Mouse (Mus musculus) liver, postnatal 0 days (tissue): ENCODE data around the gene 4430402I18Rik. TPM values are rescaled to one million over a fixed set of nuclear protein-coding genes. Genes with fewer than 3 reads are reported as not detected.

ENCODE experiments used
- ATAC-seq: fragments of 200-750 bp; cut with Nextera tagmentation; 2 replicates; pipeline ENCODE4 v1.8.0; 2017; ENCODE audit warnings: mild to moderate bottlenecking, moderate library complexity
- DNase-seq: peaks from one replicate; pipeline ENCODE4 v3.0.0-alpha.2; 2016
- H3K27ac ChIP-seq: fragments of 300-500 bp; sonication (generic); 2 replicates; pipeline ENCODE4 v1.5.1; 2014; ENCODE audit warnings: antibody characterized with exemption, moderate library complexity, mild to moderate bottlenecking, low read depth
- H3K27me3 ChIP-seq: fragments of 300-500 bp; sonication (generic); 2 replicates; pipeline ENCODE4 v1.6.1; 2014; ENCODE audit warnings: low read length, control low read depth, mixed read lengths; ENCODE audit not compliant: insufficient read depth
- H3K36me3 ChIP-seq: fragments of 300-500 bp; sonication (generic); replicated peaks from 2 replicates; pipeline ENCODE4 v1.6.1; 2014; ENCODE audit warnings: mild to moderate bottlenecking, control low read depth, low read length, moderate library complexity, mixed read lengths; ENCODE audit not compliant: insufficient read depth
- H3K4me1 ChIP-seq: fragments of 300-500 bp; sonication (generic); 2 replicates; pipeline ENCODE4 v1.6.1; 2014; ENCODE audit warnings: antibody characterized with exemption, mild to moderate bottlenecking, control low read depth; ENCODE audit not compliant: insufficient read depth
- H3K4me2 ChIP-seq: fragments of 300-500 bp; sonication (generic); 2 replicates; pipeline ENCODE4 v1.6.1; 2014; ENCODE audit warnings: low read depth, mild to moderate bottlenecking, low read length, moderate library complexity, mixed read lengths
- H3K4me3 ChIP-seq: fragments of 300-500 bp; sonication (generic); 2 replicates; pipeline ENCODE4 v1.5.1; 2014; ENCODE audit warnings: low read depth, low read length
- H3K9ac ChIP-seq: fragments of 300-500 bp; sonication (generic); replicated peaks from 2 replicates; pipeline ENCODE4 v1.6.1; 2014; ENCODE audit warnings: mild to moderate bottlenecking, moderate library complexity
- H3K9me3 ChIP-seq: fragments of 300-500 bp; sonication (generic); 2 replicates; pipeline ENCODE4 v1.6.1; 2016; ENCODE audit warnings: mild to moderate bottlenecking, control low read depth, low read length, mixed read lengths
- CTCF ChIP-seq: sonication (generic); IDR thresholded peaks from 2 replicates; pipeline ENCODE4 v1.5.1; 2016; ENCODE audit warnings: antibody characterized with exemption, low read depth
- EP300 ChIP-seq: IDR thresholded peaks from 2 replicates; pipeline ENCODE4 v1.6.1; 2016; ENCODE audit warnings: antibody characterized with exemption, low read depth, mild to moderate bottlenecking
- WGBS: fragments of 180-500 bp; shearing (Covaris S2); extraction: QIAGEN DNeasy Blood & Tissue Kit; methylation state at CpG from one replicate; pipeline ENCODE4 v1.1.7; 2014; ENCODE audit not compliant: insufficient replicate concordance; 5-methylcytosine and 5-hydroxymethylcytosine counted together
- polyA plus RNA-seq: library from polyadenylated mRNA; unstranded; fragments of >200 nt; fragmentation: Nextera tagmentation; extraction: Ambion mirVana; gene quantifications from 2 replicates; pipeline ENCODE4 v1.2.1, GENCODE M21; 2015

4430402I18Rik gene
- polyA plus RNA-seq, 1 experiment from 2014 or later = 8.1 TPM

GRCm38 (mm10) chr19:28970251-28970650, 2.7 kb upstream of the 4430402I18Rik start:
- H3K9me3 ChIP-seq = no peaks in the 10 kb centered on the region
- no peak for ATAC-seq

GRCm38 (mm10) chr19:28969231-28969630, 1.6 kb upstream of the 4430402I18Rik start:
- TF ChIP-seq CTCF (no peak), EP300 (no peak)
- Histone ChIP-seq H3K4me2 (no peak overlapping the region), H3K27ac (no peak overlapping the region), H3K4me1 (peaks cover 16% of the 10 kb centered on the region), H3K9me3 (no peaks in the 10 kb centered on the region), H3K27me3 (no peaks in the 10 kb centered on the region), H3K36me3 (no peaks in the 10 kb centered on the region), H3K9ac (no peak overlapping the region), H3K4me3 (no peak overlapping the region)
- WGBS = 75% methylated on average over 5 of the region's 5 CpGs
- DNase-seq (no peak), ATAC-seq (no peak)

More at GRCm38 (mm10) chr19:28970251-28970650, 2.7 kb upstream of the 4430402I18Rik start:
- Histone ChIP-seq H3K27ac (no peak overlapping the region), H3K4me1 (peaks cover 12% of the 10 kb centered on the region), H3K4me3 (no peak overlapping the region), H3K4me2 (no peak overlapping the region), H3K9ac (no peak overlapping the region), H3K36me3 (no peaks in the 10 kb centered on the region), H3K27me3 (peaks cover 7% of the 10 kb centered on the region; the same call in 1 of the 2 replicates)
- 52% methylated on average over 11 of the region's 11 CpGs for WGBS
- no peak for DNase-seq
- TF ChIP-seq CTCF (no peak), EP300 (no peak)

- Histone ChIP-seq H3K9me3 (no peaks in the 10 kb centered on the region), H3K9ac (no peak overlapping the region), H3K4me2 (no peak overlapping the region), H3K36me3 (no peaks in the 10 kb centered on the region), H3K4me3 (no peak overlapping the region), H3K27ac (no peak overlapping the region), H3K27me3 (no peaks in the 10 kb centered on the region), H3K4me1 (peaks cover 17% of the 10 kb centered on the region)
- ATAC-seq (no peak), DNase-seq (no peak)
- WGBS = 50% methylated on average over 4 of the region's 4 CpGs
- TF ChIP-seq CTCF (no peak), EP300 (no peak)
These were observed 578 bp upstream of the 4430402I18Rik start for GRCm38 (mm10) chr19:28968178-28968577.

- WGBS = 7% methylated on average over 16 of the region's 16 CpGs
- ATAC-seq (0 out of 2 replicates have a peak, but pooled peaks have one; percentile 3), DNase-seq (no peak)
- Histone ChIP-seq H3K27me3 (no peaks in the 10 kb centered on the region), H3K36me3 (no peaks in the 10 kb centered on the region), H3K9ac (peak overlapping the region; percentile 77), H3K27ac (no peak overlapping the region), H3K4me1 (peaks cover 17% of the 10 kb centered on the region), H3K4me3 (peak overlapping the region; percentile 85), H3K9me3 (no peaks in the 10 kb centered on the region), H3K4me2 (peak overlapping the region; percentile 94)
- TF ChIP-seq EP300 (no peak), CTCF (no peak)
These were observed 3.1 kb downstream of the 4430402I18Rik start for GRCm38 (mm10) chr19:28964552-28964903.

- Histone ChIP-seq H3K4me2 (peak within 1 kb of the TSS; percentile 94), H3K9me3 (no peaks in the 10 kb centered on the region), H3K4me3 (peak within 1 kb of the TSS; percentile 85), H3K4me1 (peaks cover 17% of the 10 kb centered on the region), H3K27me3 (no peaks in the 10 kb centered on the region), H3K27ac (peak within 1 kb of the TSS; percentile 66), H3K36me3 (no peaks in the 10 kb centered on the region), H3K9ac (peak within 1 kb of the TSS; percentile 77)
- DNase-seq (peak; percentile 82), ATAC-seq (peak; percentile 81)
- under 1% methylated on average over 64 of the region's 73 CpGs for WGBS
- TF ChIP-seq CTCF (peak; percentile 72), EP300 (no peak)
These were observed 3.6 kb downstream of the 4430402I18Rik start, which contains the start of gene Plpp6 for GRCm38 (mm10) chr19:28963842-28964551. Plpp6 (plus strand) TSS chr19:28963953.

- no peak for ATAC-seq
- peak overlapping the region; percentile 77; the same call in 1 of the 2 replicates for H3K9ac ChIP-seq
- H3K4me2 ChIP-seq = peak overlapping the region; percentile 94
- no peak overlapping the region; the same call in 1 of the 2 replicates for H3K27ac ChIP-seq
- 8% methylated on average over 4 of the region's 4 CpGs for WGBS
- no peak for DNase-seq
- H3K36me3 ChIP-seq = no peaks in the 10 kb centered on the region
- H3K4me3 ChIP-seq = peak overlapping the region; percentile 85
- peaks cover 17% of the 10 kb centered on the region for H3K4me1 ChIP-seq
- no peaks in the 10 kb centered on the region for H3K9me3 ChIP-seq
- no peaks in the 10 kb centered on the region for H3K27me3 ChIP-seq
- TF ChIP-seq EP300 (no peak), CTCF (no peak)
These were observed 4.1 kb downstream of the 4430402I18Rik start for GRCm38 (mm10) chr19:28963513-28963841.
